Mouse (Mus musculus) activated CD4-positive, CD25-positive, alpha-beta regulatory T cell, adult 9 weeks (primary cell): ENCODE measurements around the gene Poglut1. TPM values are rescaled to one million over a fixed set of nuclear protein-coding genes. Genes with fewer than 3 reads are reported as not detected.

Experiments
- polyA plus RNA-seq: library from polyadenylated mRNA; unstranded; fragments of 100-300 nt; shearing (Covaris generic); gene quantifications from one replicate; pipeline ENCODE4 v1.2.1, GENCODE M21; 2017

The Poglut1 gene
- polyA plus RNA-seq = 53.5 TPM

GRCm38 (mm10) chr16:38549479-38550396 lies at the start of gene Poglut1:
Gene Poglut1 (minus strand): TSS chr16:38550258.

DNA sequence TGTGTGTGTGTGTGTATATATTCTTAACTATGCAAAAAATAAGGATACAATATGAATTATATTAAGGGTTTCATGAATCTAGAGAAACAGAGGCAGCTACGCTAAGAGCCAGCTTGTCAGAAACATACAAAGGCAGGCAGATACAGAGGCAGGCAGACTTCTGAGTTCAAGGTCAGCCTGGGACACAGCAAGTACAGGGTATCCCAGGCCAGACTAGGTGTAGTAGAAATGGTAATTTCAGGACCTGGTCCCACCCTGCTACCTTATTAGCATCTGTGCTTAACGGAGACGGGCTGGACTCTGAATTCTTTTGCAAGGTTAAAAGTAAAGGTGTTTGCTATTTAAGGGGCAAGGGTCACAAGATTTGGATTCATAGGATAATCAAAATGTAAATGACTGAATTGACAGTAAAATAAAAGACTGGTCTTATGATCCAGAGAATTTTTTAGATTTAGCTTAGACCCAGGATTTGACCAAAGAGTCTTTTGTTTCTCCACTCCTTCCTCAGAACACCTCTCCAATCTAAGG lies 8.2 kb upstream of the Poglut1 start, which contains the start of gene Tmem39a:
Tmem39a (plus strand) TSS at position 478 of the 528 bp plus-strand sequence.

DNA sequence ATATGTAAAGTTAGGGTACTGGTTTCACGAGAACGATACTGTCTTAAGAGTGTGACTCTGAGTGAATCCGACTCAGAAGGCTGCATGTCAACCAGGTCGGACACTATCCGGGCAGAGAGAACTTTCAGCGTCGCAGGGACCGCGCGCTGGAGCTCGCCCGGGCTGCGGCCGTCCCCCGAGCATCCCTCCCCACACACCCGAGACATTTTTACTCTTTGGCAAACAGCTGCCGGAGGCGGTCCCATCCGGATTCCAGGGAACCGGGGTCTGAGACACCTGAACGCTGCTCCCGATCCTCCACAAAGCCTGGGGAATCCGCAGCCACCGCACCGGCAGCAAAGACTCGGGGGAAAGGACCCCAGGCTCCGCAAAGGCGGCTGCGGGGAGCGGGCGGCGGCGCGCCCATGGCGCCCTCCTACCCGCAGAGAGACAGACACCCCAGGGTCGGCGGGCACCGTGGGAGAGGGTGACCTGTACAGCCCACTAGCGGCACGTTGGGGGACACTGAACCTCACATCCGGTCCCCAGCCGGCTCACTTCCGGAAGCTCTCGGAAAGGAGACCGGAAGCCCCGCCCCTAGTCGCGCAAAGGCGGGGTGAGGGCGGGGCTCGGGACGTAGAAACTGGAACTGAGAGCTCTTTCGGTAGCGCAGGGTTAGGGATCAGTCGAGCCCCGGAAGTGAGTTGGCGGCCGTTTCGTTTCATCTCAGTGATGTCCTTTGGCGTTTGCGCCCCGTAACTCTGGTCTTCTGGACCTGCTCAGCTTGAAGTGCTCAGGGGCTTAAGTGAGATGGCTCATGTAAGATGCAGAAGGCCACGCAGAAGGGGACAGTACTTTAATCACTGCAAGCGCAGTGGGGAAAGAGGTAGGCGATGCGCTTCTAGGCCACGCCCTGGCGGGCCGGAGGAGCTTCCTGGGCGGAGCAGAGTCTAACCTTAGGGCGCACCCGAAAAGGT lies 27.7 kb downstream of the Poglut1 start, which contains the start of gene Timmdc1:
Timmdc1 (minus strand) TSS at position 535 of the 956 bp plus-strand sequence.

Other genes starting within 250 kb of the Poglut1 start
- not detected for gene Maats1, start 208.1 kb downstream of the Poglut1 start, polyA plus RNA-seq
- gene Cox17, start 203.3 kb downstream of the Poglut1 start, polyA plus RNA-seq = 232 TPM
- gene Gm21987, start 203.2 kb downstream of the Poglut1 start, polyA plus RNA-seq = not detected
- gene Popdc2, start 188.0 kb downstream of the Poglut1 start, polyA plus RNA-seq = 4.2 TPM
- gene Pla1a, start 117.1 kb downstream of the Poglut1 start, polyA plus RNA-seq = not detected
- 131 TPM for gene Adprh, start 97.6 kb downstream of the Poglut1 start, polyA plus RNA-seq
- 5.7 TPM for gene Cd80, start 94.7 kb downstream of the Poglut1 start, polyA plus RNA-seq
- 11.0 TPM for gene Timmdc1, start 27.6 kb downstream of the Poglut1 start, polyA plus RNA-seq
- 51.3 TPM for gene Tmem39a, start 8.4 kb upstream of the Poglut1 start, polyA plus RNA-seq
- 53.2 TPM for gene Arhgap31, start 163.0 kb upstream of the Poglut1 start, polyA plus RNA-seq
- gene B4galt4, start 192.0 kb upstream of the Poglut1 start, polyA plus RNA-seq = 6.3 TPM